Mouse (Mus musculus) heart, embryonic 16.5 days (tissue): ENCODE measurements around the gene Zbtb25. TPM values are rescaled to one million over a fixed set of nuclear protein-coding genes. Genes with fewer than 3 reads are reported as not detected.

Experiments
- ATAC-seq: fragments of 200-750 bp; cut with Nextera tagmentation; replicated peaks from 2 replicates; pipeline ENCODE4 v1.8.0; 2017; ENCODE audit warnings: moderate number of reproducible peaks; ENCODE audit not compliant: insufficient read depth, low FRiP score; ENCODE audit errors: extremely low read depth
- H3K27ac ChIP-seq: fragments of 300-500 bp; sonication (generic); 2 replicates; pipeline ENCODE4 v1.5.1; 2014; ENCODE audit warnings: mild to moderate bottlenecking, low read length, control low read depth, moderate library complexity
- H3K27me3 ChIP-seq: fragments of 300-500 bp; sonication (generic); 2 replicates; pipeline ENCODE4 v1.6.1; 2014; ENCODE audit warnings: low read length, mixed read lengths; ENCODE audit not compliant: control insufficient read depth, insufficient read depth
- H3K36me3 ChIP-seq: fragments of 300-500 bp; sonication (generic); 2 replicates; pipeline ENCODE4 v1.6.1; 2014; ENCODE audit not compliant: control insufficient read depth, insufficient read depth
- H3K4me1 ChIP-seq: fragments of 300-500 bp; sonication (generic); 2 replicates; pipeline ENCODE4 v1.6.1; 2014; ENCODE audit warnings: low read length, mixed read lengths; ENCODE audit not compliant: control insufficient read depth, insufficient read depth
- H3K4me2 ChIP-seq: fragments of 300-500 bp; sonication (generic); 2 replicates; pipeline ENCODE4 v1.6.1; 2014; ENCODE audit warnings: low read depth, mild to moderate bottlenecking, control low read depth, low read length
- H3K4me3 ChIP-seq: fragments of 300-500 bp; sonication (generic); 2 replicates; pipeline ENCODE4 v1.5.1; 2014; ENCODE audit warnings: mild to moderate bottlenecking, control low read depth, low read length
- H3K9ac ChIP-seq: fragments of 300-500 bp; sonication (generic); 2 replicates; pipeline ENCODE4 v1.6.1; 2014; ENCODE audit warnings: low read length, control low read depth
- H3K9me3 ChIP-seq: fragments of 300-500 bp; sonication (generic); replicated peaks from 2 replicates; pipeline ENCODE4 v1.6.1; 2016; ENCODE audit warnings: low read length; ENCODE audit not compliant: control insufficient read depth
- WGBS: fragments of 180-500 bp; shearing (Covaris S2); extraction: QIAGEN DNeasy Blood & Tissue Kit; methylation state at CpG from one replicate; pipeline ENCODE4 v1.1.7; 2014; 5-methylcytosine and 5-hydroxymethylcytosine counted together
- polyA plus RNA-seq: library from polyadenylated mRNA; unstranded; fragments of >200 nt; fragmentation: Nextera tagmentation; extraction: Ambion mirVana; gene quantifications from 2 replicates; pipeline ENCODE4 v1.2.1, GENCODE M21; 2015

The Zbtb25 gene
- polyA plus RNA-seq, 1 experiment from 2014 or later = 13.3 TPM

GRCm38 (mm10) chr12:76299361-76299906, 70.0 kb downstream of the Zbtb25 start:
- 78% methylated on average over 9 of the region's 9 CpGs for WGBS
- peaks cover 22% of the 10 kb centered on the region for H3K36me3 ChIP-seq
- no peaks in the 10 kb centered on the region for H3K4me1 ChIP-seq
- no peaks in the 10 kb centered on the region for H3K9me3 ChIP-seq
- no peak for ATAC-seq
- H3K9ac ChIP-seq = no peak overlapping the region
- no peaks in the 10 kb centered on the region for H3K27me3 ChIP-seq
- H3K4me3 ChIP-seq = no peak overlapping the region
- no peak overlapping the region for H3K27ac ChIP-seq
- no peak overlapping the region for H3K4me2 ChIP-seq

GRCm38 (mm10) chr12:76297830-76298229, 71.6 kb downstream of the Zbtb25 start:
- 88% methylated on average over 5 of the region's 5 CpGs for WGBS
- no peak overlapping the region for H3K27ac ChIP-seq
- peaks cover 30% of the 10 kb centered on the region for H3K36me3 ChIP-seq

More at GRCm38 (mm10) chr12:76297830-76298229, 71.6 kb downstream of the Zbtb25 start:
- no peaks in the 10 kb centered on the region for H3K27me3 ChIP-seq
- H3K9ac ChIP-seq = no peak overlapping the region
- no peak overlapping the region for H3K4me3 ChIP-seq
- H3K4me1 ChIP-seq = no peaks in the 10 kb centered on the region
- H3K9me3 ChIP-seq = no peaks in the 10 kb centered on the region
- no peak overlapping the region for H3K4me2 ChIP-seq
- no peak for ATAC-seq

Other genes with a start within 250 kb of the Zbtb25 start
- gene Esr2, start 192.3 kb downstream of the Zbtb25 start, polyA plus RNA-seq = 0.12 and 0.25 TPM in 2 replicates
- gene Tex21, start 122.9 kb downstream of the Zbtb25 start, polyA plus RNA-seq = not detected in 2 replicates
- gene Mthfd1, start 114.3 kb downstream of the Zbtb25 start, polyA plus RNA-seq = 45.8 and 47.4 TPM in 2 replicates
- 2.5 and 5.2 TPM in 2 replicates for gene Akap5, start 44.7 kb downstream of the Zbtb25 start, polyA plus RNA-seq
- 6.1 and 7.5 TPM in 2 replicates for gene Zbtb1, start 664 bp upstream of the Zbtb25 start, polyA plus RNA-seq
- gene Hspa2, start 34.6 kb upstream of the Zbtb25 start, polyA plus RNA-seq = 15.8 and 16.0 TPM in 2 replicates
- 2.1 and 2.6 TPM in 2 replicates for gene Ppp1r36, start 47.9 kb upstream of the Zbtb25 start, polyA plus RNA-seq
- 6.8 and 9.5 TPM in 2 replicates for gene Plekhg3, start 161.3 kb upstream of the Zbtb25 start, polyA plus RNA-seq